Mouse (Mus musculus) heart, embryonic 13.5 days (tissue): ENCODE measurements at regions not wholly inside any gene's neighbourhood (a gene's known extent, or its start where the extent isn't known, plus 50 kb on each side); places are given as distances from the start of the nearest gene placed in this dataset.
"Not testable (repeated sequence)": the region's sequence is repeated elsewhere in the genome, so short reads cannot be mapped to it uniquely, and the experiment has no call there.

Source experiments
- ATAC-seq: fragments of 200-750 bp; cut with Nextera tagmentation; 2 replicates; pipeline ENCODE4 v1.8.0; 2017; ENCODE audit warnings: moderate TSS enrichment; ENCODE audit not compliant: insufficient number of reproducible peaks, low FRiP score, low TSS enrichment; ENCODE audit errors: extremely low read depth
- H3K27ac ChIP-seq: fragments of 300-500 bp; sonication (generic); replicated peaks from 2 replicates; pipeline ENCODE4 v1.5.1; 2015; ENCODE audit warnings: moderate library complexity, mild to moderate bottlenecking, inconsistent platforms
- H3K27me3 ChIP-seq: fragments of 300-500 bp; sonication (generic); replicated peaks from 2 replicates; pipeline ENCODE4 v1.6.1; 2015; ENCODE audit warnings: mild to moderate bottlenecking, inconsistent platforms
- H3K36me3 ChIP-seq: fragments of 300-500 bp; sonication (generic); 2 replicates; pipeline ENCODE4 v1.6.1; 2015; ENCODE audit warnings: mild to moderate bottlenecking, inconsistent platforms
- H3K4me1 ChIP-seq: fragments of 300-500 bp; sonication (generic); 2 replicates; pipeline ENCODE4 v1.6.1; 2015; ENCODE audit warnings: inconsistent platforms
- H3K4me2 ChIP-seq: fragments of 300-500 bp; sonication (generic); 2 replicates; pipeline ENCODE4 v1.6.1; 2015; ENCODE audit warnings: inconsistent platforms, mild to moderate bottlenecking, moderate library complexity
- H3K4me3 ChIP-seq: fragments of 300-500 bp; sonication (generic); 2 replicates; pipeline ENCODE4 v1.5.1; 2015; ENCODE audit warnings: moderate library complexity, mild to moderate bottlenecking, inconsistent platforms
- H3K9ac ChIP-seq: fragments of 300-500 bp; sonication (generic); 2 replicates; pipeline ENCODE4 v1.6.1; 2015; ENCODE audit warnings: inconsistent platforms, mild to moderate bottlenecking, moderate library complexity
- H3K9me3 ChIP-seq: fragments of 300-500 bp; sonication (generic); 2 replicates; pipeline ENCODE4 v1.6.1; 2016; ENCODE audit warnings: inconsistent platforms
- WGBS: fragments of 180-500 bp; shearing (Covaris S2); methylation state at CpG from one replicate; pipeline ENCODE4 v1.1.7; 2015; ENCODE audit warnings: mixed read lengths; 5-methylcytosine and 5-hydroxymethylcytosine counted together

GRCm38 (mm10) chr1:13042326-13042725, 1628.4 kb downstream of the A830018L16Rik start:
- Histone ChIP-seq H3K36me3 (no peaks in the 10 kb centered on the region), H3K9ac (no peak overlapping the region), H3K4me2 (no peak overlapping the region), H3K27me3 (no peaks in the 10 kb centered on the region), H3K9me3 (no peaks in the 10 kb centered on the region), H3K27ac (no peak overlapping the region), H3K4me1 (no peaks in the 10 kb centered on the region), H3K4me3 (no peak overlapping the region)
- ATAC-seq: no peak

- 20% methylated on average over 17 of the region's 17 CpGs for WGBS
- Histone ChIP-seq H3K4me1 (no peaks in the 10 kb centered on the region), H3K36me3 (no peaks in the 10 kb centered on the region)
Observed at GRCm38 (mm10) chr1:13050140-13050775, 1636.4 kb downstream of the A830018L16Rik start.

GRCm38 (mm10) chr1:13051433-13052066, 1637.6 kb downstream of the A830018L16Rik start:
- not testable (repeated sequence) for H3K9me3 ChIP-seq, H3K4me2 ChIP-seq, ATAC-seq, H3K27ac ChIP-seq, H3K36me3 ChIP-seq, H3K4me1 ChIP-seq, H3K9ac ChIP-seq, H3K4me3 ChIP-seq
- H3K27me3 ChIP-seq: peaks cover 57% of the 10 kb centered on the region
- WGBS: 62% methylated on average over 11 of the region's 13 CpGs

More at GRCm38 (mm10) chr1:13050140-13050775, 1636.4 kb downstream of the A830018L16Rik start:
- 0 out of 2 replicates have a peak overlapping the region, but pooled peaks have one; percentile 26 for H3K9ac ChIP-seq
- ATAC-seq: no peak
- no peak overlapping the region for H3K27ac ChIP-seq
- no peaks in the 10 kb centered on the region for H3K9me3 ChIP-seq
- H3K27me3 ChIP-seq: peaks cover 50% of the 10 kb centered on the region
- H3K4me2 ChIP-seq: peak overlapping the region; percentile 63
- peak overlapping the region; percentile 31 for H3K4me3 ChIP-seq

GRCm38 (mm10) chr1:13052067-13052460, 1638.2 kb downstream of the A830018L16Rik start:
- peaks cover 59% of the 10 kb centered on the region for H3K27me3 ChIP-seq
- WGBS: 10% methylated on average over 7 of the region's 7 CpGs

GRCm38 (mm10) chr1:13057741-13058140, 1643.8 kb downstream of the A830018L16Rik start:
- no peaks in the 10 kb centered on the region for H3K9me3 ChIP-seq
- no peaks in the 10 kb centered on the region for H3K4me1 ChIP-seq
- no peak overlapping the region for H3K27ac ChIP-seq
- no peak overlapping the region for H3K4me3 ChIP-seq
- H3K36me3 ChIP-seq: no peaks in the 10 kb centered on the region
- H3K4me2 ChIP-seq: peak overlapping the region; percentile 24
- 24% methylated on average over 14 of the region's 14 CpGs for WGBS
- peaks cover 63% of the 10 kb centered on the region for H3K27me3 ChIP-seq
- no peak; the same call in 1 of the 2 replicates for ATAC-seq
- no peak overlapping the region for H3K9ac ChIP-seq

More at GRCm38 (mm10) chr1:13052067-13052460, 1638.2 kb downstream of the A830018L16Rik start:
- Histone ChIP-seq H3K27ac (no peak overlapping the region), H3K9ac (no peak overlapping the region), H3K9me3 (no peaks in the 10 kb centered on the region), H3K4me3 (peak overlapping the region; percentile 25; the same call in 1 of the 2 replicates), H3K4me1 (no peaks in the 10 kb centered on the region), H3K36me3 (no peaks in the 10 kb centered on the region), H3K4me2 (peak overlapping the region; percentile 53)
- ATAC-seq: no peak

GRCm38 (mm10) chr1:13059616-13060320, 1645.9 kb downstream of the A830018L16Rik start:
- 71% methylated on average over 6 of the region's 6 CpGs for WGBS
- Histone ChIP-seq H3K9ac (no peak overlapping the region), H3K27ac (no peak overlapping the region), H3K36me3 (no peaks in the 10 kb centered on the region), H3K27me3 (peaks cover 50% of the 10 kb centered on the region), H3K4me2 (no peak overlapping the region), H3K4me3 (no peak overlapping the region), H3K9me3 (no peaks in the 10 kb centered on the region), H3K4me1 (no peaks in the 10 kb centered on the region)
- ATAC-seq: no peak
